Mouse (Mus musculus) kidney, postnatal 14 days (tissue): ENCODE data around the gene Gm14410.
A peak's percentile ranks its signal among the peaks of the same experiment; 100 is the strongest.
"Not testable (repeated sequence)": the region's sequence is repeated elsewhere in the genome, so short reads cannot be mapped to it uniquely, and the experiment has no call there.

Source experiments
- DNase-seq: peaks from one replicate; pipeline ENCODE4 v3.0.0; 2022; ENCODE audit warnings: mixed read lengths

Gene Gm14410

GRCm38 (mm10) chr2:177206341-177206740 lies at the start of gene Gm14410:
Gene Gm14410 (minus strand): TSS chr2:177206421.
- peak; percentile 90 for DNase-seq

GRCm38 (mm10) chr2:177247449-177247848 lies 41.2 kb upstream of the Gm14410 start:
- not testable (repeated sequence) for DNase-seq

DNA sequence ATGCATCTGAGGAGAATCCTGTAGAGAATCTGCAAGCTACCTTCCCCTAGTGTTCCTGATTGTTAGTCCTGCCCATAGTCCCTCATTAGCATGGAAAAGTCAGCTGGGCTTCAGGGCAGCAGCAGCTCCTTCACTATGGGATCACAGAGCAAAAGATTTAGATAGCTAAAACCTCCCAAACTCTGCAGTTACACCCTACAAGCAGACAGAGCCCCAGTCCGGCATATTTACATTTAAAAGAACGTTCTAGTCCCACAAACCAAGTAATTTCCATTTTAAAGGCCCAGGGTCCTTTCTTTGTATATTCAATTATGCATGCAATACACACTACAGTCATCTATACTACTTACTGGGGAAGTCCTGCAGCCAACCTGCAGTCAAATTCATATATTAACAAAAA lies 24.2 kb upstream of the Gm14410 start:
- not testable (repeated sequence) for DNase-seq

- DNase-seq = not testable (repeated sequence)
Observed at GRCm38 (mm10) chr2:177172749-177173148, 33.5 kb downstream of the Gm14410 start.
